Mouse (Mus musculus) heart, postnatal 14 days (tissue): ENCODE measurements around the gene Dcp1a. TPM values are rescaled to one million over a fixed set of nuclear protein-coding genes. Genes with fewer than 3 reads are reported as not detected.
"Not testable (repeated sequence)": the region's sequence is repeated elsewhere in the genome, so short reads cannot be mapped to it uniquely, and the experiment has no call there.

Source experiments
- DNase-seq, 2 experiments: peaks; one replicate each; pipeline ENCODE4 v3.0.0; 2021 to 2022
- intact Hi-C: fragments of 180-260 bp; cut with DNase I; formaldehyde crosslinking; loops from one replicate; pipeline ENCODE4 v1.15.1; 2025
- total RNA-seq, 2 experiments: library from RNA; stranded (reverse); gene quantifications; 2 replicates each; pipeline ENCODE4 v1.2.3; 2021

Dcp1a gene
- total RNA-seq, 2 experiments from 2014 or later = 14.5 to 14.6 TPM

DNA sequence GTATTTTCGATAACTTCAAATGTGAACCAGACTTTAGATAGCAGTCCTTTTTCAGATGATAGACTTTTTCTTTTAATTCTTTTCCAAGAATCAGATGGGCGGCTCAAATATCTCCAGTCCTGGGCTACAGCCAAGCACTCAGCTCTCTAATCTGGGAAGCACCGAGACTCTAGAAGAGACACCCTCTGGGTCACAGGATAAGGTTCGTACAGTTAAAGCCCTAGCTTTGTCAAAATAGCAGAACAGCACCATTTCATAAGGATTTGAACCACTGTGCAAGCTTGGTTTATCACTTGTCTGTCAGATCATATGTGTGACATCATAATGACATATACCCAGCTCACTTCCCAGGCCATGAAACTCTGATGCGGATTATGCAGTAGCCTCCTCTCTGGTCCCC, 33.6 kb downstream of the Dcp1a start:
- intact Hi-C loops = no loop called here

DNA sequence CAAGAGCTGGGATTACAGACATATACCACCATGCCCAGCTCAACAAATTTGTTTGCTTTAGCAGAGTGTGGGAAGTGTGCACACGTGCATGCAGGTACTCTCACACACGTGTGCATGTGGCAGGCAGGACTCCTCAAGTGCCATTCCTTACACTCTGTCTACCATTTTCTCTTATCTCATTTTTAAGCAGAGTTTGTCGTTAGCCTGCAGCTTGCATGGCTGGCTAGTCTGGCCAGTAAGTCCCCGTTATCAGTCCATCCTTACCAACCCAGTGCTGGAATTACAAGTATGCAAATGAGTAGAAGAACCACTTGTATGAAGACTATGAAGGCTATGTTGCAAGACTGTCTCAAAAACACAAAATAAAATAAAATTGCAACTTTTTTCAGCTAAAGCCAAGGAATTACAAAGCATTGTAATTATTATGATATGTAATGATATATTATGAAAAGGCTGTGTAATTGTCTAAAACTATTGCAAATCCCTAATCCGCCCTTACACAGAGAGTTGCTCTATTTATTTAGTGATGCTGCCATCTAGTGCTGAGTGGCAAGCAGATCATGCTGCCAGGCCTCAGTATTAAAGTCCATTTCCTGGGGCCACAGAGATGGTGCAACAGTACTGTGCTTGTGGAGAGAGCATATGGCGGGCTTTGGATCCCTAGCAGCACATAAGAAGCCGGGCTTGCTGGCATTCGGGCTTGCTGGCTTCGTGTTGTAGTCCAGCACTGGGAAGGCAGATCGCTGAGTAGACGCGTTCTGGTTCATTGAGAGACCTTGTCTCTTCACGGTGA, 36.8 kb downstream of the Dcp1a start:
- peak in 1 of 2 experiments; percentile 14 for DNase-seq
- intact Hi-C loops = loop anchor here (5.0 kb wide), 1 partner anchor 379 kb away; no protein-coding TSS in a partner anchor

More for the DNA sequence above, 33.6 kb downstream of the Dcp1a start:
- DNase-seq = no peak

DNA sequence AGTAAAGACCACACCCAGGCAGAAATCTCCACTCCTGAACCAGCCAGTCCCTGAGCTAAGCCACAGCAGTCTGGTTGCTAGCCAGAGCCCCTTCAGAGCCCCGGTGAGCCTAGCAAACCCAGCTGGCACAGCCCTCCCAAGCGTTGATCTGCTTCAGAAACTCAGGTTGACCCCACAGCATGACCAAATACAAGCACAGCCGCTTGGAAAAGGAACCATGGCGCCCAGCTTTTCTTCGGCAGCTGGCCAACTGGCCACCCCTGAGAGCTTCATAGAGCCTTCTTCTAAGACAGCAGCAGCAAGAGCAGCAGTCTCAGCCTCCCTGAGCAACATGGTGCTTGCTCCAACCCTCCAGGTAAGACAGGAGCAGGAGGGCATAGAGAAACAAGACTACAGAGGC, 40.0 kb downstream of the Dcp1a start:
- intact Hi-C loops = loop anchor here (5.0 kb wide), 1 partner anchor 382 kb away; no protein-coding TSS in a partner anchor
- DNase-seq = no peak

DNA sequence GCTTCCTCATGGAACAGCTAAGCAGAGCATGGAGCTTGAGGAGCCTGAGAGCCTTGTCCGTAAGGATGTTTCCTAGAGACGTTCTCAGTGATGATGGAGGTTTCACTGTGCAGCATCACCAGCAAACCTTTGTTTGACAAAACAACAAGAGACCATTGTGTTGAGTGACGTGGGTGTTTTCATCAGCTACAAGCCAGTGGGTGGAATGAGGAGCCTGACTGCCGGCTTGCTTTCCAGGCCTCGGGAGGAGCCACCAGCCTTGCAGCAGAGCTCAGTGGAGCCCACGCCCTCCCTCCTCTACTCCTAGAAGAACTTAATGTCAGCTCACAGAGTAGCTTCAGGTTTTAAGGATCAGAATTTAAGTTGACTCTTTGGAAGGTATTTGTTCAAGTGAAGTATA, 44.0 kb downstream of the Dcp1a start:
- no peak for DNase-seq
- intact Hi-C loops = no loop called here

DNA sequence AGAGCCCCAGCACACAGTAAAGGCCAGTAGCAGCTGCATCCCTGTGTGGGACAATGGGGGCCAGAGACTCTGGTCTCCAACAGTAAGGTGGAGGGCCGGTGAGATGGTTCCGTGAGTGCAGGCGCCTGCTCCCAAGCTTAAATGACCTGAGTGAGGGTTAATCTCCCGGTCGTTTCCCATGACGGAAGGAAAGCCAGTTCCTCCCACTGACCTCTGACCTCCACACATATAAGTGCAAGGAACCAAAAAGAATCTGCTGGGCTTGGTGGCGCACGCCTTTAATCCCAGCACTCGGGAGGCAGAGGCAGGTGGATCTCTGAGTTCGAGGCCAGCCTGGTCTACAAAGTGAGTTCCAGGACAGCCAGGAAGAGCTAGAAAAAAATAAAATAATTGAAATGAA, 49.1 kb downstream of the Dcp1a start:
- intact Hi-C loops = no loop called here

DNA sequence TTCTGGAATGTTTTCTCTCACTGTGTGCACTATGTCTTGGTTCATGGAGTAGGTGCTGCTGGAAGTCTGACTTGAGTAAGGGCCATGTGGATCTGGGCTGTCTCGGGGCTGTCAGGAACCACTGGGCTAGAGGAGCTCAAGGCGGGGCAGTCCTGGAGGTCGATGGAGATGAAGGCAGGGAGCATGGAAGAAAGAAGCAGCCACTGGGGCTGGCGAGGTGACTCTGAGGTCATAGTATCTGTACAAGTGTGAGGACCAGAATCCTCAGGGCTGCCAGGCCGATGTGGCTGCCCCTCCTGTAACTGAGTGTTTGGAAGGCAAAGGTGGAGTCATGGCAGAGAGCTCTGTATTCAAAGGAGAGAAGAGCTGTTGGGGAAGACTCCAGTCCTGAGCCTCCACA, 49.6 kb downstream of the Dcp1a start:
- intact Hi-C loops = no loop called here
- no peak for DNase-seq

More for the DNA sequence above, 49.1 kb downstream of the Dcp1a start:
- no peak for DNase-seq

DNA sequence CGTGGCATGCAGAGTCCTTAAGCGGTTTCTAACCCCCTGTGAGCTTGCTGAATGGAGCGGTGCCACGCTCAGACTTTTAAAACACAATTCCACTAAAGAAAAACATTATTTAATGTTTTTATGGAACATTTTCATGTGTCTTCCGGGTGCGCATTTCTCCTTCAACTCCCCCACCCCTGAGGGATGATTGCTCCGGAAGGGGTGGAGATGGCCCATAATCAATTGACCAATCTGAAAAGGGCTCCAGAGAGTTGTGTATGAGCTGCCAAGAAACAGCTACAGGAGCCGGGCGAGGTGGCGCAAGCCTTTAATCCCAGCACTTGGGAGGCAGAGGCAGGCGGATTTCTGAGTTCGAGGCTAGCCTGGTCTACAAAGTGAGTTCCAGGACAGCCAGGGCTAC, 50.1 kb downstream of the Dcp1a start:
- no peak for DNase-seq
- intact Hi-C loops = no loop called here

DNA sequence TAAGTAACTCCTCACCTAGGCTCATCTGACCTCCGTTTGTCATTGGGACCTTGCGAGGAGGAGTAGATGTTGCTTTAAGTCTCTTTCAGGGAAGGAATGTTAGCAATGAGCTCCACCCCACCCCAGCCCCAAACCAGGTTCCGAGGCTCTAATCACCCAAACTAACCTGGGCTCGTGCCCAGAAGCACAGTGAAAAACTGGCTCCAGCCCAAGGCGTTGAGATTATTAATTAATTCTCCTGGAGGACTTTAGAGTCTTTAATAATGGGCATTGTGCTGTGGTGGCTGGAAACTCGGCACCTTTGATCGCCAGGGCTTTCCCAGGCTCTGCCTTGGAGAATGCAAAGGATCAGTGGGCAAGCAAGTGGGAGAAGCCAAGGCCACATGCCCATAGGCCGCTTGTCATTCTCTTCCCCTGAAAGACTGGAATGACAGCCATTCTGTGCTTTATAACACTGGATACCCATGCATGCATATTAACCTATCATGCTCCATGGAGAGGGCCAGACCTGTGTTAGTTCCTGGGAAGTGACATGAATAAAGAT, 51.5 kb downstream of the Dcp1a start:
- intact Hi-C loops = no loop called here
- DNase-seq = peak; percentile 17 to 67

DNA sequence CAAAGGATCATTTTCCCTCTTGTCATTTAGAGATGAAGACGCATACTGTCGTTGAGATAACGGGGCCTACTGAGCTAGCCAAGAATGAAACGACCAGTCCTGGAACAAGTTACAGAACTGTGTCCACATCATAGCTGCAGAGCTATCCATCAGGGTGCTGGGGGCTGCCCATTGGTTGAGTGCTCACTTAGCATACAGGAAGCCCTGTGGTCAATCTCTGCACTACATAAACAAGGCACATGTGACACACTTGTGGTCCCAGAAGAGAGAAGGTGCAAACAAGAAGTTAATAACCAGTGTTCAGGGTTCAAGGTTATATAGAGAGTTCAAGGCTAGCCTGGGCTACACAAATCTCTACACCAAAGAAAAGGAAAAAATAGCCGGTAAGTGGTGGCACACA, 52.1 kb downstream of the Dcp1a start:
- no peak for DNase-seq
- intact Hi-C loops = no loop called here

DNA sequence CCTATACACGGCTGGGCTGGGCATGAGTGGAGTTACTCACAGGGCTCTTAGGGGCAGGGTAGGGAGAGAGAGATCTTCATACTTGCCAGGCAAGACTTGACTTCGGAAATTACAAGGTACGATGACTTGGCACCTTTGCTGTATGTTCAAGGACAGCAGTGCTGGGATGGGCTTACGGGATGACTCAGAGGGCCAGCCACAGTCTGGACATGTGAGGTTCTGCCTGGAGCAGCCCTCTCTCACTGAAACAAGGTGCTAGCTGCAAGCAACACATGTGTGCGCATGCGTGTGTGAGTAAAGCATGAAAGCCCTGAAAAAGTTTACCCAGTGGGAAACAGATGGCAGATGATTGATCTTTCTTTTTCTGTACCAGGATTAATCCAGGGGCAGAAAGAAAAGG, 52.6 kb downstream of the Dcp1a start:
- intact Hi-C loops = no loop called here
- no peak for DNase-seq

DNA sequence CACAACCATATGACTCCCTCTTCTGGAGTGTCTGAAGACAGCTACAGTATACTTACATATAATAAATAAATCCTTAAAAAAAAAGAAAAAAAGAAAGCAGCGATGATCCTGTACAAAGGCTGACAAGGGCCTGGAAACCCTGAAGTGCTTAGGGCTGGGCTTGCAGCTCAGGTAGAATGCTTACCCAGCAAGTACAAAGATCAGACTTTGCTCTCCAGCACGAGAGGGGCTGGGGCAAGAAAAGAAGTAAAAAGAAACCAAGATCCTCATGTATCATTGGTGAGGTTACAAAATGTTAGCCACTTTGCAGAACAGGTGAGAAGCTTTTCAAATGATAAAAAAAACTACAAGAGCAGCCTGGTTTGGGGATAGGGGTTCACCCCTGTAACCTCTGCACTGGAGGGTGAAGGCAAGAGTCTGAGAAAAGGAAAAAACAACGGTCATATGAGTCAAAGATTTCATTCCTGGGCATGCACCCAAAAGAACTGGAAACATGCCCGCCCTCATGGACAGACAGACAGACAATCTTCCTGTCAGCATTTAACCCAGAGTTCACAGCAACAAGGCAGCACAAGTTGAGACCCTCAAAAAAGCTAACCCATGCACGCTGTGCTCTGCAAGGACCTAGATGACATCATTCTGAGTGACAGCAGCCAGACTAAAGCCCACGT, 54.6 kb downstream of the Dcp1a start:
- intact Hi-C loops = no loop called here
- DNase-seq = no peak

DNA sequence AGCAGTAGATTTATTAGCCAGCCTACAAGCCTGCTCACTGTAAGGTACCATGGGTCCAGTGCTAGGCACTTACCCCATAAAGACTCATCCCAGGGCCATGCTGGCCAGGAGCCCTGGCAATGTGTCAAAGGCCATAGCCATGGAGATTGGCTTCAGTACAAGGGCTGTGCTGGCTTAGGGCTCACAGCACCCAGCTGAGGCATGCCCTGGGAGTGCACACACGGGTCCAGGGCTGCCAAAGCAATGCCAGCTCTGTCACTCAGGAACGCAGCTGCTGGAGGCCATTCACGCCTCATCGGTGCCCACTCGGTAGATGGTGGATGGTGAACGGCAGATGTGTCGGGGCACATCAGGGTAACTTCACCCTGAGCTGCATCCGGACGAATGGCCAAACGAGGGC, 62.2 kb downstream of the Dcp1a start:
- intact Hi-C loops = no loop called here
- peak; percentile 66 to 79 for DNase-seq

DNA sequence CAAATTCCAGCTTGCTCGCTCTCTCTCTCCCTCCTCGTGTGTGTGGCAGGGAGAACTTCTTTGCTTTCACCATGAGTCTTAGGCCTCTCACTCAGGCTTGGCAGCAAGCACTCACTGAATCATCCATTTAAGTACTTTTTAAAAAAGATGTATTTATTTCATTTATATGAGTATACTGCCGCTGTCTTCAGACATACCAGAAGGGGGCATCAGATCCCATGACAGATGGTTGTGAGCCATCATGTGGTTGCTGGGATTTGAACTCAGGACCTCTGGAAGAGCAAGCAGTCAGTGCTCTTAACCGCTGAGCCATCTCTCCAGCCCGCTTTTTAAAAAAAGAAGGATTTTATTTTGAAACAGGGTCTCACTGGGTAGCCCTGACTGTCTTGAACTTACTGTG, 64.0 kb downstream of the Dcp1a start:
- DNase-seq, intact Hi-C loops: not testable (repeated sequence)

DNA sequence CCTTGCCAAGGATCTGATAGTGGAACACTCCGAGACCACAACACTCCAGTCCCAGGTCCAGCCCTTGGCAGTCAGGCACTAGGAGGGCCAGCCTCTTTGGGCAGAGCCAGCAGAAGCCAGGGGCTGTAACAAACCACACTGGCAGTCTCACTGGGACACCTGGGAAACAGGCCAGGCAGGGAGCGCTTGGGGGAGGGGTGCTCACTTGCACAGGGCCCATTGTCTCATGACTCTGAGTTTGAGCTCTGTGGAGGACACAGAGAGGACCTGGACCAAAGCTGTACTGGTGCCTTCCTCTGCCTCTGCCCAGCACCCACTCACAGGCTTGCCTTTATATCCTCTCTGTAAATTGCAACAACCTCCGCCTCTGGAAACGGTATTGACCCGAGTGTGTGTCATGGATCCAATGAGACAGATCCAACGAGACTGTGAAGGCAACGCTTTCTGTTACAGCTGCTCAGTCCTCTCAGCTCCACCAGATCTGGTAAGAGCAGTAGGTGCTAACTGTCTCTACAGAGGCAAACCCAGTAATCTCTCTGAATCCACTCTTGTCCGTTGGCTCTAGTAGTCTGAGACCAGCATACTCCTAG, 68.9 kb downstream of the Dcp1a start, which contains the start of gene Tkt:
TSS of gene Tkt (plus strand) at position 229 of the 590 bp plus-strand sequence.
- intact Hi-C loops = loop anchor here (2.0 kb wide), 1 partner anchor 27 kb away; no protein-coding TSS in a partner anchor
- peak; percentile 77 to 87 for DNase-seq

DNA sequence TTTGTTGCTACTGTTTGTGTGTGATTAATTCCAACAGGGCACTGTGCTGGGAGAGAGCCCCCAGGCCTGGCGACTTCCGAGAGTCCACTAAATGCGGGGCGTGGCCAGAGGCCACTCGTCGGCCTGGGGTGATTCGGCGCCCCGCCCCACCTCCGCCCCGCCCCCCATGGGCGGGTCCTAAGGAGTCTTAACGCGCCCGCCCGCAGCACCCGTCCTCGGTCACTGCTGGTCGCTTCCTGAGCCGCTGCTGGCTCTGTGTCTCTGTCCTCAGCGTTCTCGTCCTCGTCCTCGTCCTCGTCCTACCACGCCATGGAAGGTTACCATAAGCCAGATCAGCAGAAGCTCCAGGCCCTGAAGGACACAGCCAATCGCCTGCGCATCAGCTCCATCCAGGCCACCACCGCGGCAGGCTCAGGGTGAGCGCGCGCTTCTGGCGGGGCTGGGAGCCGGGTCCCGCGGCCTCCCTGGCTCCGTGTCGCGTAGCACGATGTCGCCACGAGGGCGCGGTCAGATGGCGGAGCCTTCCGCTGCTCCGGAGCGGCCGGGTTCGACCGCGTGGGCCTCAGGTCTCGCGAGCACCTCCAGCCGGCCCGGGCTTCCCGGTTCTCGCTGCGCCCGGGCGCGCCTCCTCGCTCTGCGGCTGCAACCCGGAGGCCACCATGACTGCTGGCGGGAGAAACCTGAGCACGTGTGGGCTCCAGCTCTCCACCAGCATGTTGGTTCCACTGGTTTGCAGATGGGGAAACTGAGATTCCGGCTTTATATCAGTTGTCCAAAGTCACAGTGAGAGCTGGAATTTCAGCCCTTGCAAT, 69.8 kb downstream of the Dcp1a start:
- intact Hi-C loops = loop anchor here (2.0 kb wide), 1 partner anchor 26 kb away; no protein-coding TSS in a partner anchor
- peak; percentile 98 for DNase-seq

DNA sequence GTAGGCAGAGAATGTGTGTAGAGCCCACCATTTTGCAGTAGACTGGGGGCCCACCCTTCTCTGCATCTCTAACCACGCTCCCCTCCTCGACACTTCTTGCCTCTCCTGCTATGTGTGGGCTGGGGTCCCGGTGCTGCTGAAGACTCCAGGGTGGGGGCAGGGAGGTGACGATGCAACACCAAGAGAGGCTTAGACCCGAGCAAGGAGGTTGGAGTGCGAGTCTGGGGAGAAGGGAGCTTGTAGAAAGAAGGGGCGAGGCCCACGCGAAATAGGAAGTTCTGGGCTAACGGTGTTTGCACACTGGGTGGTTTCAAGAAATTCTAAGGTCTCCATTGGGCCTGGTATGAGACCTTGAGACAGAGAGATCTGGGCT, 70.4 kb downstream of the Dcp1a start:
- no peak for DNase-seq
- intact Hi-C loops = loop anchor here (2.0 kb wide), 1 partner anchor 25 kb away; no protein-coding TSS in a partner anchor

DNA sequence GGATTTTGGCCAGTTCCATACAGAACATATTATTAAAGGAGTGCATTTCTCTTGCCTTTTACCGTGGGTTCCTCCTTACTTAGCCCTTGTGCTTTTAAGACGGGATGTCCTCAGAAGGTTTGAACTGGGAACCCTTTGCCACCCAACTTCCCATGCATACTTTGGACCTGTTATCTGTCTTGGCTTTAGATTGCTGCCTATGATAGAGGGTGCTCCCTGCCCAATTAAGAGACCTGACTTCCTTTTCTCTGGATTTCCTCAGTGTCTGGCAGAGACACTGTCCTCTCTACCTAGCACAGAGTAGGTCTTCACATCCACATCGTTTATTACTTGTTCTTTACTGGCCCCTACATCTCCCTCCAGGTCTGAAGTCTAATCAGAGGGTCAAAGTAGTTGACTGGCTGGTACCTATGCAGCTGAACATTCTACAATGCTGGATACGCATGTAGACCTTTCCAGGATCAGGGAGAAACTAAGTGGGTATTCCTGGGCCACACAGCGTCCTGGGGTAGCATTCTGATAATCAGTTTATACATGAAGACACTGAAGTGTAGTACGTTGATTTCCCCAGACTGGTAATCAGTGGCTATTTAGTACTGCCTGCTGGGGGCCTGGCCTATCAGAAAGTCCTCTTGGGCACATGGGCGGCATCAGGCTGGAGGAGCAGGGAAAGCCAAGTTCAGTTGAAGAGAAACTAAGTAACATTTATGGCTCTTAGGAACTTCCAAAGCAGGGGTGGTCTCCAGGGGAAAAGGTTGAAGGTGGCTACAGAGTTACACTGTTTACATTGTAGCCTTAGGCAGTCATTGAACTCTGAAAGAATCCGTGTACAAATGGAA, 71.1 kb downstream of the Dcp1a start:
- DNase-seq = no peak
- intact Hi-C loops = no loop called here

DNA sequence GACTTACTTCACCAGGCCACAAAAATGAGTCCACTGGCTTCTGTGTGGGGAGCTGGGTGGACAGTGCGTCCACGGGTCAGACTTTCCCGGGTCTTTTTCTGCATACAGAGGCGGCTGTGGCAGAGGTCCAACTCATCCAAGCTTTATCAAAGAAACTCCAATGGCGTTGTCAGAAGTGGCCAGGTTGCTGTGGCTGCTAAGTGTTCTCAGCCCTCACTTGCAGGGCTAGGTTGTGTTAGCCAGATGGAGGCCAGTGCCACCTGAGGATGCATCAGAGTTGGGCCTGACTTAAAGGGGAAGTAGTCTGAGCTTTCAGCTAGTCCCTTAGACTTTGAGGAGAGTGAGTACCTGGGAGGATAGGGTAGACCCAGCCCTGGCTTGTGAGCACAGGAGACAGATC, 72.2 kb downstream of the Dcp1a start:
- no peak for DNase-seq

DNA sequence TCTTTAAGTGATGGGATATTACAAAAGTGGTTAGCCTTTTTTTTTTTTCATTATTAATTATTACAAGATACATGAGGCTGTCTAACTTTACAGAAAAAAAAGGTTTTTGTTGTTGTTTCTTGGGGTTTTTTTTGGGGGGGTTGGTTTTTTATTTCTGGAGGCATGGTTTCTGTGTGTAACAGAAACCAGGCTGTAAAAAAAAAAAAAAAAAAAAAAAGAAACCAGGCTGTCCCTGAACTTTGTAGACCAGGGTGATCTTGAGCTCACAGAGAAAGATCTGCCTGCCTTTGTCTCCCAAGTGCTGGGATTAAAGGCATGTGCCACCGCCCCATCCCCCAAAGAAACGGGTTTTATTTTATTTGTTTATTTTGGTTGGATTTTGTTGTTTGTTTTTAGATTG, 72.6 kb downstream of the Dcp1a start:
- no peak for DNase-seq
- intact Hi-C loops = no loop called here

More for the DNA sequence above, 72.2 kb downstream of the Dcp1a start:
- intact Hi-C loops = no loop called here
